Mouse (Mus musculus) CH12.LX (cell line): ENCODE results near the gene Lmna. TPM values are rescaled to one million over a fixed set of nuclear protein-coding genes. Genes with fewer than 3 reads are reported as not detected.

Experiments used
- DNase-seq: peaks from one replicate; pipeline ENCODE4 v3.0.0-alpha.2; 2013; ENCODE audit errors: extremely low read depth
- H3K27ac ChIP-seq: 2 replicates; pipeline ENCODE4 v1.5.1; 2012; ENCODE audit warnings: low read depth, mild to moderate bottlenecking, control low read depth, moderate library complexity; ENCODE audit not compliant: insufficient read depth
- H3K27me3 ChIP-seq: replicated peaks from 2 replicates; pipeline ENCODE3; 2012; ENCODE audit warnings: inconsistent platforms
- H3K36me3 ChIP-seq, 2 experiments: replicated peaks in 1 of 2; 2 replicates each; pipeline versions ENCODE3 to v1.6.1; 2012; ENCODE audit warnings: inconsistent platforms in 1 of 2, low read length in 1 of 2, mild to moderate bottlenecking in 1 of 2, mixed read lengths in 1 of 2, moderate library complexity in 1 of 2; ENCODE audit not compliant: control insufficient read depth in 1 of 2, insufficient read depth in 1 of 2
- H3K4me1 ChIP-seq, 2 experiments: 2 replicates each; pipeline ENCODE4 v1.6.1; 2012; ENCODE audit warnings: inconsistent platforms in 1 of 2, moderate library complexity in 1 of 2; ENCODE audit not compliant: insufficient read depth in 2 of 2, control insufficient read depth in 1 of 2
- H3K4me2 ChIP-seq: 2 replicates; pipeline ENCODE4 v1.6.1; 2012; ENCODE audit warnings: low read depth, mild to moderate bottlenecking, control low read depth; ENCODE audit not compliant: poor library complexity, insufficient read depth, severe bottlenecking
- H3K4me3 ChIP-seq, 3 experiments: fragments of 150-350 bp in 1 of 3; sonication (generic) in 1 of 3; replicated peaks in 1 of 3; 2 replicates each; pipeline versions ENCODE3 to v1.5.1; 2011 to 2012; ENCODE audit warnings: low read depth in 2 of 3, low read length in 2 of 3, mild to moderate bottlenecking in 2 of 3, moderate library complexity in 2 of 3, control low read depth in 1 of 3, improper control_type of control experiment in 1 of 3, inconsistent platforms in 1 of 3, mixed read lengths in 1 of 3; ENCODE audit not compliant: poor library complexity in 1 of 3
- H3K79me2 ChIP-seq: replicated peaks from 2 replicates; pipeline ENCODE4 v1.6.1; 2012; ENCODE audit warnings: mild to moderate bottlenecking, moderate library complexity; ENCODE audit not compliant: control insufficient read depth, poor library complexity, insufficient read depth, severe bottlenecking; ENCODE audit errors: extremely low read depth
- H3K9ac ChIP-seq: 2 replicates; pipeline ENCODE4 v1.6.1; 2012; ENCODE audit warnings: low read depth, mild to moderate bottlenecking, control low read depth, moderate library complexity; ENCODE audit not compliant: insufficient read depth
- H3K9me3 ChIP-seq: replicated peaks from 2 replicates; pipeline ENCODE3; 2012; ENCODE audit warnings: low read length, inconsistent platforms, mixed read lengths
- CTCF ChIP-seq, 2 experiments: IDR thresholded peaks in 1 of 2; conservative IDR thresholded peaks in 1 of 2; 2 replicates each; pipeline ENCODE4 v1.5.1; 2011 to 2012; ENCODE audit warnings: low read depth in 2 of 2, low read length in 2 of 2, improper control_type of control experiment in 1 of 2, inconsistent platforms in 1 of 2, mild to moderate bottlenecking in 1 of 2, moderate library complexity in 1 of 2
- ELF1 ChIP-seq: IDR thresholded peaks from 2 replicates; pipeline ENCODE4 v1.6.1; 2014; ENCODE audit warnings: low read depth, mild to moderate bottlenecking, inconsistent platforms, low read length, improper control_type of control experiment
- ETS1 ChIP-seq: conservative IDR thresholded peaks from 2 replicates; pipeline ENCODE4 v1.6.1; 2012; ENCODE audit warnings: low read depth, mild to moderate bottlenecking, inconsistent platforms, low read length, improper control_type of control experiment, moderate library complexity
- GABPA ChIP-seq: IDR thresholded peaks from 2 replicates; pipeline ENCODE4 v1.6.1; 2012; ENCODE audit warnings: low read depth, low read length, improper control_type of control experiment, inconsistent platforms; ENCODE audit not compliant: insufficient replicate concordance
- HCFC1 ChIP-seq: IDR thresholded peaks from 2 replicates; pipeline ENCODE4 v1.6.1; 2012; ENCODE audit warnings: low read depth, mild to moderate bottlenecking, inconsistent platforms, low read length, improper control_type of control experiment
- IRF4 ChIP-seq: IDR thresholded peaks from 2 replicates; pipeline ENCODE4 v1.6.1; 2014; ENCODE audit warnings: low read depth, mild to moderate bottlenecking, inconsistent platforms, low read length, improper control_type of control experiment
- JUND ChIP-seq: conservative IDR thresholded peaks from 2 replicates; pipeline ENCODE4 v1.6.1; 2011; ENCODE audit warnings: low read depth, low read length, improper control_type of control experiment
- KAT2A ChIP-seq: IDR thresholded peaks from 2 replicates; pipeline ENCODE4 v1.6.1; 2012; ENCODE audit warnings: low read length, improper control_type of control experiment, inconsistent platforms; ENCODE audit not compliant: insufficient replicate concordance
- MAFK ChIP-seq: IDR thresholded peaks from 2 replicates; pipeline ENCODE4 v1.6.1; 2011; ENCODE audit warnings: low read length, improper control_type of control experiment; ENCODE audit not compliant: insufficient replicate concordance
- MAX ChIP-seq: IDR thresholded peaks from 2 replicates; pipeline ENCODE4 v1.6.1; 2011; ENCODE audit warnings: low read length, improper control_type of control experiment
- MAZ ChIP-seq: IDR thresholded peaks from 2 replicates; pipeline ENCODE4 v1.6.1; 2012; ENCODE audit warnings: low read depth, mild to moderate bottlenecking, inconsistent platforms, low read length, improper control_type of control experiment, moderate library complexity
- MXI1 ChIP-seq: IDR thresholded peaks from 2 replicates; pipeline ENCODE4 v1.6.1; 2011; ENCODE audit warnings: mild to moderate bottlenecking, low read depth, low read length, improper control_type of control experiment
- MYC ChIP-seq: IDR thresholded peaks from 2 replicates; pipeline ENCODE4 v1.6.1; 2011; ENCODE audit warnings: low read depth, mild to moderate bottlenecking, improper control_type of control experiment, low read length
- NELFE ChIP-seq: IDR thresholded peaks from 2 replicates; pipeline ENCODE4 v1.6.1; 2011; ENCODE audit warnings: low read depth, low read length, improper control_type of control experiment
- NRF1 ChIP-seq: IDR thresholded peaks from 2 replicates; pipeline ENCODE4 v1.6.1; 2014; ENCODE audit warnings: low read depth, mild to moderate bottlenecking, inconsistent platforms, low read length, improper control_type of control experiment, moderate library complexity
- POLR2A ChIP-seq: IDR thresholded peaks from 2 replicates; pipeline ENCODE4 v1.6.1; 2011; ENCODE audit warnings: low read depth, mild to moderate bottlenecking, improper control_type of control experiment, low read length
- POLR2AphosphoS2 ChIP-seq: IDR thresholded peaks from 2 replicates; pipeline ENCODE4 v1.6.1; 2011; ENCODE audit warnings: low read depth, low read length, improper control_type of control experiment
- RAD21 ChIP-seq: IDR thresholded peaks from 2 replicates; pipeline ENCODE4 v1.6.1; 2011; ENCODE audit warnings: low read depth, mild to moderate bottlenecking, low read length, improper control_type of control experiment, moderate library complexity
- RCOR1 ChIP-seq: conservative IDR thresholded peaks from 2 replicates; pipeline ENCODE4 v1.6.1; 2012; ENCODE audit warnings: low read depth, mild to moderate bottlenecking, inconsistent platforms, low read length, improper control_type of control experiment
- SIN3A ChIP-seq: IDR thresholded peaks from 2 replicates; pipeline ENCODE4 v1.6.1; 2012; ENCODE audit warnings: low read length, improper control_type of control experiment, inconsistent platforms
- SMC3 ChIP-seq: IDR thresholded peaks from 2 replicates; pipeline ENCODE4 v1.6.1; 2011; ENCODE audit warnings: low read depth, low read length, improper control_type of control experiment
- TBP ChIP-seq: conservative IDR thresholded peaks from 2 replicates; pipeline ENCODE4 v1.6.1; 2011; ENCODE audit warnings: low read depth, low read length, improper control_type of control experiment
- TCF12 ChIP-seq: IDR thresholded peaks from 2 replicates; pipeline ENCODE4 v1.6.1; 2014; ENCODE audit warnings: low read depth, mild to moderate bottlenecking, inconsistent platforms, low read length, improper control_type of control experiment
- UBTF ChIP-seq: IDR thresholded peaks from 2 replicates; pipeline ENCODE4 v1.6.1; 2012; ENCODE audit warnings: low read depth, mild to moderate bottlenecking, inconsistent platforms, low read length, improper control_type of control experiment, moderate library complexity
- USF1 ChIP-seq: IDR thresholded peaks from 2 replicates; pipeline ENCODE4 v1.6.1; 2014; ENCODE audit warnings: low read depth, mild to moderate bottlenecking, inconsistent platforms, low read length, improper control_type of control experiment
- USF2 ChIP-seq: conservative IDR thresholded peaks from 2 replicates; pipeline ENCODE4 v1.6.1; 2011; ENCODE audit warnings: low read depth, low read length, improper control_type of control experiment
- ZC3H11A ChIP-seq: IDR thresholded peaks from 2 replicates; pipeline ENCODE4 v1.6.1; 2012; ENCODE audit warnings: low read depth, mild to moderate bottlenecking, inconsistent platforms, low read length, improper control_type of control experiment
- ZKSCAN1 ChIP-seq: IDR thresholded peaks from 2 replicates; pipeline ENCODE4 v1.6.1; 2012; ENCODE audit warnings: low read depth, inconsistent platforms, low read length, improper control_type of control experiment, borderline replicate concordance
- ZMIZ1 ChIP-seq: IDR thresholded peaks from 2 replicates; pipeline ENCODE4 v1.6.1; 2012; ENCODE audit warnings: low read depth, mild to moderate bottlenecking, inconsistent platforms, low read length, improper control_type of control experiment
- dilution Hi-C: fragments of 300-500 bp; cut with MboI; formaldehyde crosslinking; loops from 2 replicates; pipeline ENCODE4 v1.14.3; 2020; ENCODE audit warnings: low sequenced_read_pairs; ENCODE audit not compliant: extremely low pct_unique_long_range_greater_than_20kb, extremely low pct_ligation_motif_present
- in situ Hi-C: fragments of 300-500 bp; cut with MboI; formaldehyde crosslinking; loops from 3 replicates; pipeline ENCODE4 v1.14.3; 2019; ENCODE audit warnings: low sequenced_read_pairs, low pct_ligation_motif_present, low pct_unique_long_range_greater_than_20kb, mixed read lengths
- polyA plus RNA-seq: library from polyadenylated mRNA; unstranded; fragments of >175 nt; gene quantifications from 2 replicates; pipeline ENCODE4 v1.2.1, GENCODE M21; 2012; ENCODE audit warnings: low read depth; ENCODE audit not compliant: insufficient read length
- total RNA-seq, 2 experiments: library from RNA; depleted of rRNA; stranded (reverse); fragments of 300-350 nt in 1 of 2; fragments of >200 nt in 1 of 2; gene quantifications; 2 replicates each; pipeline ENCODE4 v1.2.3; 2012 to 2014

Gene Lmna
- total and polyA plus RNA-seq, 3 experiments, result 16.1 to 67.7 (median 17.2) TPM

DNA sequence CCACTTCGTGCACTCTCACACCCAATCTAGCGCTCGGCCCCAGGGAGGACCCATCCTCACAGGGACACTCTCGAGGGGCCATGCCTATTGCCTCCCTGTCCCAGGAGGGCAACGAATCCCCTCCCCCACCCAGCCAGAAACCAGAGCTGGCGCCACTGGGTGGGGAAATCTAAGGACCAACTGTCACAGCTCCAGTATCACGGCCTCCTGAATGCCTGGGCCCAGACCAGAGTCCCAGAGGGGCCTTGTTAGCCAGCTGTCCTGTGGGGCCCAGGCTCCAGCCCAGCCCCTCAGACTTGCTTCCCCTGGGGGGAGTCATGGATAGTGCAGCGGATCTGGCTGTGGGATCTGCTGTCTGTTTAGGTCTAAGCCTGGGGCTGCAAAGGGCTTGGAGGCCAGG lies 17.8 kb upstream of the Lmna start:
- DNase-seq, result no peak
- Histone ChIP-seq H3K4me3 (no peak overlapping the region), H3K4me2 (no peak overlapping the region), H3K36me3 (peaks cover 9 to 41% of the 10 kb centered on the region in 2 experiments), H3K9me3 (no peaks in the 10 kb centered on the region), H3K9ac (no peak overlapping the region), H3K27me3 (peaks cover under 1% of the 10 kb centered on the region), H3K79me2 (no peaks in the 10 kb centered on the region), H3K27ac (no peak overlapping the region), H3K4me1 (peaks cover 18 to 33% of the 10 kb centered on the region in 2 experiments)
- in situ Hi-C loops, result no loop called here
- dilution Hi-C loops, result no loop called here
- TF ChIP-seq MAZ (no peak), RAD21 (no peak), RCOR1 (no peak), ZMIZ1 (no peak), TBP (no peak), USF1 (no peak), UBTF (no peak), ZKSCAN1 (no peak), JUND (no peak), ZC3H11A (no peak), SMC3 (no peak), MAX (no peak), GABPA (no peak), MAFK (no peak), SIN3A (no peak)

DNA sequence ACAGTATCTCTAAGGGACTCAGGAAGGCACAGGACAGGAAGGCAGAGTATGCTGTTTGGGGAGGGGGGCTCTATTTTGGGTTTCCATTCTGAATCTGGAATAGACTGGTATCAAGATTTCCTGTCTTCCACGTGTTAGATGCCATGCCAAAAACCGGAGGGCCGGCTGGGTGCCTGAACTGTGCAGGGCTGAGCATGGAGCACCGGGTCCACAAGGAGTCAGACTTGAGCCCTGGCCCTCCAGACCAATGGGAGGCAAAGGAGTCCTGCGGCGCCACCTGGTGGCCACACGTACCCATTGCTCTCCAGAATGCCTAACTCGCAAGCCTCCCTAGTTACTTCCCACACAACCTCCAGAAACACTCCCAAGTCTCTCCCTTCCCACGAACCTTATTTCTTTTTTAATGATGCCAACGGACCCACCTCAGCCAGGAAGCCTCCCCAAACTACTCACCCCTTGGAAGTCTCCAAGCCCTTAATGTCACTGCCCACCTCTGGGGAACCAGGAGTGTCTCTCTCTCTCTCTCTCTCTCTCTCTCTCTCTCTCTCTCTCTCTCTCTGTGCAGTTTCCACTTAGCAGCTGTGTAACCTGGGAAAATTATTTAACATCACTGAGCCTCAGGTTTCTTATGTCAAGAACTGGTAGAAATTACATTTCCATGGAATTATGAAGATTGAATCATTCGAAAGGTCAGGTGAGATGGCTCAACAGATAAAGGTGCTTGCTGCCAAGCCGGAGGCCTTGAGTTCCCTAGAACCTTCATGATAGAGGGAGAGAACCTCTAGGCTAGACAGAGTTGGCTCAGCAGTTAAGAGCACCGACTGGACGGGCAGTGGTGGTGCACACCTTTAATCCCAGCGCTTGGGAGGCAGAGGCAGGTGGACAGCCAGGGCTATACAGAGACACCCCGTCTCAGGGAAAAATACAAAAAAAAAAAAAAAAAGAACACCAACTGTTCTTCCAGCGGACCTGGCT lies 16.7 kb upstream of the Lmna start:
- no peak overlapping the region for H3K27ac ChIP-seq
- dilution Hi-C loops (no loop called here), in situ Hi-C loops (no loop called here)
- H3K4me3 ChIP-seq, result no peak overlapping the region
- H3K9me3 ChIP-seq, result no peaks in the 10 kb centered on the region
- H3K4me2 ChIP-seq, result no peak overlapping the region
- TF ChIP-seq IRF4, result 0 out of 2 replicates have a peak, but pooled peaks have one; percentile 39
- TF ChIP-seq ZC3H11A, result peak; percentile 90
- TF ChIP-seq UBTF, result no peak
- no peak for TF ChIP-seq RCOR1
- TF ChIP-seq POLR2A, result 0 out of 2 replicates have a peak, but pooled peaks have one; percentile 29
- peak; percentile 92 for TF ChIP-seq RAD21
- TF ChIP-seq ELF1, result peak; percentile 29; the same call in 1 of the 2 replicates
- TF ChIP-seq HCFC1, result peak; percentile 49; the same call in 1 of the 2 replicates
- peak; percentile 77 for TF ChIP-seq MAX
- peak; percentile 67; the same call in 1 of the 2 replicates for TF ChIP-seq MYC
- TF ChIP-seq NELFE, result peak; percentile 82; the same call in 1 of the 2 replicates
- TF ChIP-seq USF2, result no peak
- no peak for TF ChIP-seq KAT2A
- no peak for TF ChIP-seq POLR2AphosphoS2
- peak; percentile 98 for TF ChIP-seq SMC3
- TF ChIP-seq ETS1, result no peak
- peak; percentile 78; the same call in 1 of the 2 replicates for TF ChIP-seq MXI1
- TF ChIP-seq TCF12, result peak; percentile 54; the same call in 1 of the 2 replicates
- TF ChIP-seq SIN3A, result 0 out of 2 replicates have a peak, but pooled peaks have one; percentile 67
- TF ChIP-seq CTCF (conservative IDR thresholded peaks at IDR 0.05 in 1 of 2, IDR thresholded peaks at IDR 0.05 in 1 of 2; ENCODE audit: low read depth in 2 of 2, low read length in 2 of 2), result peak; percentile 77 to 99
- peak; percentile 41; the same call in 1 of the 2 replicates for TF ChIP-seq NRF1
- no peak for TF ChIP-seq GABPA
- DNase-seq, result peak; percentile 91
- H3K4me1 ChIP-seq, result peaks cover 22 to 44% of the 10 kb centered on the region in 2 experiments
- H3K36me3 ChIP-seq, result peaks cover 9 to 41% of the 10 kb centered on the region in 2 experiments
- H3K9ac ChIP-seq, result no peak overlapping the region
- H3K79me2 ChIP-seq, result no peaks in the 10 kb centered on the region
- H3K27me3 ChIP-seq, result no peaks in the 10 kb centered on the region
